Mouse (Mus musculus) midbrain, postnatal 0 days (tissue): ENCODE data around the gene Prss28. TPM values are rescaled to one million over a fixed set of nuclear protein-coding genes. Genes with fewer than 3 reads are reported as not detected.

Source experiments
- ATAC-seq: fragments of 200-750 bp; cut with Nextera tagmentation; 2 replicates; pipeline ENCODE4 v1.8.0; 2017; ENCODE audit warnings: moderate number of reproducible peaks, mild to moderate bottlenecking, moderate TSS enrichment, moderate library complexity; ENCODE audit not compliant: low FRiP score
- DNase-seq: peaks from one replicate; pipeline ENCODE4 v3.0.0-alpha.2; 2015; ENCODE audit warnings: low spot score
- H3K27ac ChIP-seq: fragments of 300-500 bp; sonication (generic); 2 replicates; pipeline ENCODE4 v1.5.1; 2014; ENCODE audit warnings: low read depth, mild to moderate bottlenecking, low read length, mixed read lengths
- H3K27me3 ChIP-seq: fragments of 300-500 bp; sonication (generic); 2 replicates; pipeline ENCODE4 v1.6.1; 2014; ENCODE audit warnings: low read length, control low read depth, mixed read lengths; ENCODE audit not compliant: insufficient read depth
- H3K36me3 ChIP-seq: fragments of 300-500 bp; sonication (generic); 2 replicates; pipeline ENCODE4 v1.6.1; 2014; ENCODE audit warnings: low read length, control low read depth, mixed read lengths; ENCODE audit not compliant: insufficient read depth
- H3K4me1 ChIP-seq: fragments of 300-500 bp; sonication (generic); 2 replicates; pipeline ENCODE4 v1.6.1; 2014; ENCODE audit warnings: mild to moderate bottlenecking, control low read depth, antibody characterized with exemption, low read length, mixed read lengths; ENCODE audit not compliant: insufficient read depth
- H3K4me2 ChIP-seq: fragments of 300-500 bp; sonication (generic); 2 replicates; pipeline ENCODE4 v1.6.1; 2014; ENCODE audit warnings: low read depth, mild to moderate bottlenecking, low read length, mixed read lengths; ENCODE audit not compliant: poor library complexity, severe bottlenecking
- H3K4me3 ChIP-seq: fragments of 300-500 bp; sonication (generic); 2 replicates; pipeline ENCODE4 v1.5.1; 2014; ENCODE audit warnings: low read depth, mild to moderate bottlenecking, low read length, moderate library complexity
- H3K9ac ChIP-seq: fragments of 300-500 bp; sonication (generic); replicated peaks from 2 replicates; pipeline ENCODE4 v1.6.1; 2014; ENCODE audit warnings: mild to moderate bottlenecking, low read length, moderate library complexity, mixed read lengths; ENCODE audit not compliant: poor library complexity, severe bottlenecking
- H3K9me3 ChIP-seq: fragments of 300-500 bp; sonication (generic); 2 replicates; pipeline ENCODE4 v1.6.1; 2016; ENCODE audit warnings: low read length, control low read depth
- CTCF ChIP-seq: IDR thresholded peaks from 2 replicates; pipeline ENCODE4 v1.5.1; 2016; ENCODE audit warnings: antibody characterized with exemption, mild to moderate bottlenecking
- WGBS: fragments of 180-500 bp; shearing (Covaris S2); extraction: QIAGEN DNeasy Blood & Tissue Kit; methylation state at CpG from one replicate; pipeline ENCODE4 v1.1.7; 2014; 5-methylcytosine and 5-hydroxymethylcytosine counted together
- polyA plus RNA-seq: library from polyadenylated mRNA; unstranded; fragments of >200 nt; fragmentation: Nextera tagmentation; extraction: Ambion mirVana; gene quantifications from 2 replicates; pipeline ENCODE4 v1.2.1, GENCODE M21; 2015
- total RNA-seq: library from RNA; depleted of rRNA; stranded (reverse); fragments of >200 nt; gene quantifications from 2 replicates; pipeline ENCODE4 v1.2.3, GENCODE M21; 2014

The Prss28 gene
- total and polyA plus RNA-seq, 2 experiments from 2014 or later, result not detected

DNA sequence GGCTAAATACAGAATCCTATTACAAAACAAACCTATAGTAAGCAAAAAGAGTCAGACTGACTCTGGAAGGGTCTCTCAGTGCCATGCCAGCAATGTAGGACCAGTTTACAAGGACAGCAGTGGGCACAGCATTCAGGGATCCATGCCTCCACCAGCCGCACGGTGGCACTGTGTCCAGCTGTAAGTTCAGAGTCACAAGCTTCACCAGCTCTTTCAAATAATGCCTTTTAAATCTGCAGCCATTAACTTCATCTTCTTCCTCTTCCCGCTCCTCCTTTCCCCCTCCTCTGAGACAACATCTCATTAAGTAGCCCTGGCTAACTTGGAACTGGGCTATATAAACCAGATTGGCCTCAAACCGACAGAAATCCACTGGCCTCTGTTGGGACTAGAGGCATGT lies 19.6 kb upstream of the Prss28 start:
- 26% methylated on average over 4 of the region's 4 CpGs for WGBS

DNA sequence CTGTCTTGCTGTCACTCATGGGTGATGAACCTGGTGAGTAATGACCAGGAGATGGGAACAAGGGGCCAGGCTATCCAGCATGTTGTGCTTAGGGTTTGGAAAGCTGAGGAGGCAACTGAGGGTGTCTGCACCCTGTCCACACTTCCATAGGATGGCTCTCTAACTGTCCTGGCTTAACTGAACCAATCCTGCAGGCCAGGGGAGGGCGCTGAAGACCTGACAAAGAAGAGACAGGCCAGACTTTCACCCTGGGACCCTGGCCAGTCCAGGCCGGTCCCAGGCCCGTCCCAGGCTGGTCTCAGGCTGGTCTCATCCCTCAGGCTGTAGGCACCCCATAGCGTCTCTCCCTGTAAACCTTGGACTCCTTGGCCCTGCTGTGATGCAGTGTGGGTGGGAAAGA lies 18.0 kb upstream of the Prss28 start:
- no peak overlapping the region for H3K4me2 ChIP-seq
- no peak overlapping the region for H3K27ac ChIP-seq
- no peaks in the 10 kb centered on the region for H3K9me3 ChIP-seq
- H3K9ac ChIP-seq, result no peak overlapping the region
- no peak overlapping the region for H3K4me3 ChIP-seq
- no peaks in the 10 kb centered on the region for H3K27me3 ChIP-seq
- H3K36me3 ChIP-seq, result no peaks in the 10 kb centered on the region
- H3K4me1 ChIP-seq, result no peaks in the 10 kb centered on the region
- TF ChIP-seq CTCF, result no peak
- WGBS, result 30% methylated on average over 4 of the region's 4 CpGs
- DNase-seq, result no peak
- ATAC-seq, result no peak

More for the DNA sequence above, 19.6 kb upstream of the Prss28 start:
- DNase-seq (peak; percentile 65), ATAC-seq (no peak)
- Histone ChIP-seq H3K9ac (no peak overlapping the region), H3K36me3 (no peaks in the 10 kb centered on the region), H3K27ac (no peak overlapping the region), H3K9me3 (no peaks in the 10 kb centered on the region), H3K4me2 (no peak overlapping the region), H3K4me3 (no peak overlapping the region), H3K27me3 (no peaks in the 10 kb centered on the region), H3K4me1 (no peaks in the 10 kb centered on the region)
- peak; percentile 78 for TF ChIP-seq CTCF

GRCm38 (mm10) chr17:25293495-25293894 lies 15.0 kb upstream of the Prss28 start:
- TF ChIP-seq CTCF, result no peak
- WGBS, result 72% methylated on average over 5 of the region's 5 CpGs
- Histone ChIP-seq H3K4me1 (no peaks in the 10 kb centered on the region), H3K9me3 (no peaks in the 10 kb centered on the region), H3K27ac (no peak overlapping the region), H3K4me3 (no peak overlapping the region), H3K27me3 (no peaks in the 10 kb centered on the region), H3K9ac (no peak overlapping the region), H3K4me2 (no peak overlapping the region), H3K36me3 (no peaks in the 10 kb centered on the region)
- DNase-seq, result no peak
- ATAC-seq, result no peak

DNA sequence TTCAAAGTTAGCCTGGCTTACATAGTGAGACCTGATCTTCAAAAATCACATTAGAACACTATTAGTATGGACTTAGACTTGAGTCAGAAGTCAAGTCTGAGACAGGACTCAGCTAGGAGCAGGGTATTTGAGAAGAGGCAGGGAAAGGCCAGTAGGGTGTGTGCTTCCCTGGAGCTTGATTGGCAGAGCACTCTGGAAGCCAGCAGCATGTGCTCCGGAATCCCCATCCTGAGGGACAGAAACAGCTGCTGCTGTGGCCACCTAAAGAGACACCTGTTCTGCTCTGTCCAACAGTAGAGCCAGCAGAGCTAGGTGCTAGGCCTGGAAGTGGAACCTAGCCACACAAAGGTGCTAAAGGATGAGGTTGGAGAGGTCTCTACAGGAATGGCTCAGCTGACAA lies 14.3 kb upstream of the Prss28 start:
- WGBS, result 48% methylated on average over 1 of the region's 1 CpGs
- Histone ChIP-seq H3K4me3 (no peak overlapping the region), H3K27me3 (no peaks in the 10 kb centered on the region), H3K4me2 (no peak overlapping the region), H3K9ac (no peak overlapping the region), H3K9me3 (no peaks in the 10 kb centered on the region), H3K27ac (no peak overlapping the region), H3K36me3 (no peaks in the 10 kb centered on the region), H3K4me1 (no peaks in the 10 kb centered on the region)
- no peak for ATAC-seq
- no peak for TF ChIP-seq CTCF
- no peak for DNase-seq

DNA sequence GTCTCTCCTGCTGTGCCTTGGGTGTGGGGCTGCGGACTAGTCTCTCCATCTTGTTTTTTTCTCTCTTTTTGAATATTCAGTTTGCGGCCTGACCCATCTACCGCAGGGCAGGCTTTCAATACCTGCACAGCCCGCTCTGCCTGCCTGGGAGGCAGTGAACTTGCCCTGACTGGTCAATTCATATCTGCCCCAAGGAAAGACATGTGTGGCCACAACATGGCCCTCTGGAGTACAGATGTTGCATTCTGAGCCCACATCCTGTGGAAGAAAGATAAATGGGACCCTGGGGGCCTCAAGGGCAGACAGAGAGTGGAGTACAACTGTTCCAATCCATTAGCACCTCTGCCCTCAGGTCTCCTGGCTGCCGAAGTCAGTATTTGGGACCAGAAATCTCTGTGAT lies 10.4 kb upstream of the Prss28 start, which contains the start of gene Prss34:
Gene Prss34 (plus strand): TSS at position 301 of the 400 bp plus-strand sequence.
- Histone ChIP-seq H3K9ac (no peak within 1 kb of the TSS), H3K9me3 (no peaks in the 10 kb centered on the region), H3K4me2 (no peak within 1 kb of the TSS), H3K27ac (no peak within 1 kb of the TSS), H3K36me3 (no peaks in the 10 kb centered on the region), H3K4me3 (no peak within 1 kb of the TSS), H3K4me1 (no peaks in the 10 kb centered on the region), H3K27me3 (no peaks in the 10 kb centered on the region)
- WGBS, result 86% methylated on average over 5 of the region's 5 CpGs
- DNase-seq (no peak), ATAC-seq (no peak)
- TF ChIP-seq CTCF, result no peak

DNA sequence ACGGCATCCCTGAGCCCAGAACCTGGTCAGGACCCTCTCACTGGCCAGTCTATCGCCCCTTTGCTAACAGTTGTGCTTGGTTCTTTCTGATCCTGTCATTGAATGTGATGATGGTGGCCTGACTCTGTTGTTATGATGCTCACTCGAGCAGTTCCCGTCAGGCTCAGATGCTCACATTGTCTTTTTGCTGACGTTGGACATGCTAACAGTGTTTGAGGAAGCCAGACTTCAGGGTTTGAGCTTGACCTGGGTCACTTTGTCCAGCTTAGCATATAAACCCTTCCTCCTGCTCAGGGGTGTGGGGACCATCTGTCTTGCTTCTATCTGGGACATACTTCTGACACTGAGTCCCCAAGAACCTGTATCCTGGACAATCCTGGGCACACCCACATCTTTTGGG lies 9.9 kb downstream of the Prss28 start, which contains the start of gene Prss29:
Gene Prss29 (plus strand): TSS at position 301 of the 400 bp plus-strand sequence.
- Histone ChIP-seq H3K4me1 (no peaks in the 10 kb centered on the region), H3K27me3 (no peaks in the 10 kb centered on the region), H3K4me2 (no peak within 1 kb of the TSS), H3K27ac (no peak within 1 kb of the TSS), H3K4me3 (no peak within 1 kb of the TSS), H3K9ac (no peak within 1 kb of the TSS), H3K36me3 (no peaks in the 10 kb centered on the region), H3K9me3 (no peaks in the 10 kb centered on the region)
- WGBS, result 73% methylated on average over 5 of the region's 5 CpGs
- DNase-seq, result no peak
- ATAC-seq, result no peak
- TF ChIP-seq CTCF, result no peak
